Mouse (Mus musculus): ENCODE measurements around the gene Parn. TPM values are rescaled to one million over a fixed set of nuclear protein-coding genes. Genes with fewer than 3 reads are reported as not detected.

The Parn gene
- total and polyA plus RNA-seq, 3 experiments: 48.7 to 88.6 (median 62.6) TPM

GRCm38 (mm10) chr16:13671685-13672385, 3.9 kb upstream of the Parn start, which contains the start of the genes Bfar and 3110001I22Rik:
TSS of gene Bfar (plus strand) at chr16:13671858.
TSS of gene 3110001I22Rik (plus strand) at chr16:13671929.
- Histone ChIP-seq H3K36me3 (replicated peaks in 1 of 2; ENCODE audit: control insufficient read depth in 1 of 2, insufficient read depth in 1 of 2, low read length in 1 of 2) (peaks cover 6 to 26% of the 10 kb centered on the region in 2 experiments), H3K4me2 (ENCODE audit: insufficient read depth, low read depth, poor library complexity, severe bottlenecking) (peak within 1 kb of the TSS; percentile 92), H3K4me3 (replicated peaks in 1 of 3; ENCODE audit: low read depth in 2 of 3, low read length in 2 of 3, poor library complexity in 1 of 3) (peak within 1 kb of the TSS; percentile 65 to 86 (median 81)), H3K27me3 (replicated peaks) (no peaks in the 10 kb centered on the region), H3K9ac (ENCODE audit: insufficient read depth, low read depth) (peak within 1 kb of the TSS; percentile 86), H3K4me1 (ENCODE audit: control insufficient read depth in 1 of 2, insufficient read depth in 2 of 2) (peaks cover 0 to 40% of the 10 kb centered on the region in 2 experiments), H3K79me2 (replicated peaks; ENCODE audit: control insufficient read depth, extremely low read depth, insufficient read depth, poor library complexity, severe bottlenecking) (peaks cover 43% of the 10 kb centered on the region), H3K27ac (ENCODE audit: insufficient read depth, low read depth) (peak within 1 kb of the TSS; percentile 39), H3K9me3 (replicated peaks; ENCODE audit: low read length) (no peaks in the 10 kb centered on the region)
- in situ Hi-C loops (cut with MboI; ENCODE audit: low pct_ligation_motif_present, low pct_unique_long_range_greater_than_20kb, low sequenced_read_pairs) (no loop called here), dilution Hi-C loops (cut with MboI; ENCODE audit: extremely low pct_ligation_motif_present, extremely low pct_unique_long_range_greater_than_20kb, low sequenced_read_pairs) (no loop called here)
- DNase-seq (ENCODE audit: extremely low read depth): peak; percentile 97
- TF ChIP-seq MAX (IDR thresholded peaks at IDR 0.05; ENCODE audit: low read length): no peak; the same call in 1 of the 2 replicates
- peak; percentile 75 for TF ChIP-seq GABPA (IDR thresholded peaks at IDR 0.05; ENCODE audit: insufficient replicate concordance, low read depth, low read length)
- peak; percentile 96 for TF ChIP-seq ELF1 (IDR thresholded peaks at IDR 0.05; ENCODE audit: low read depth, low read length)
- TF ChIP-seq USF1 (IDR thresholded peaks at IDR 0.05; ENCODE audit: low read depth, low read length): no peak
- peak; percentile 97 for TF ChIP-seq POLR2A (IDR thresholded peaks at IDR 0.05; ENCODE audit: low read depth, low read length)
- TF ChIP-seq ZNF384 (IDR thresholded peaks at IDR 0.05; ENCODE audit: low read depth, low read length): no peak
- TF ChIP-seq ETS1 (conservative IDR thresholded peaks at IDR 0.05; ENCODE audit: low read depth, low read length): peak; percentile 30; the same call in 1 of the 2 replicates
- no peak for TF ChIP-seq MAFK (IDR thresholded peaks at IDR 0.05; ENCODE audit: insufficient replicate concordance, low read length)
- no peak for TF ChIP-seq CHD2 (IDR thresholded peaks at IDR 0.05; ENCODE audit: low read length)
- no peak for TF ChIP-seq JUND (conservative IDR thresholded peaks at IDR 0.05; ENCODE audit: low read depth, low read length)
- no peak for TF ChIP-seq SMC3 (IDR thresholded peaks at IDR 0.05; ENCODE audit: low read depth, low read length)
- peak; percentile 93 for TF ChIP-seq TCF12 (IDR thresholded peaks at IDR 0.05; ENCODE audit: low read depth, low read length)
- TF ChIP-seq EP300 (IDR thresholded peaks at IDR 0.05; ENCODE audit: low read length): no peak
- TF ChIP-seq BHLHE40 (IDR thresholded peaks at IDR 0.05; ENCODE audit: low read depth, low read length): 0 out of 2 replicates have a peak, but pooled peaks have one; percentile 48
- 0 out of 2 replicates have a peak, but pooled peaks have one; percentile 18 for TF ChIP-seq CHD1 (IDR thresholded peaks at IDR 0.05; ENCODE audit: low read depth, low read length)
- no peak for TF ChIP-seq JUN (IDR thresholded peaks at IDR 0.05; ENCODE audit: insufficient read depth, low read depth, low read length)
- peak; percentile 97 for TF ChIP-seq TBP (conservative IDR thresholded peaks at IDR 0.05; ENCODE audit: low read depth, low read length)
- peak; percentile 97 for TF ChIP-seq NRF1 (IDR thresholded peaks at IDR 0.05; ENCODE audit: low read depth, low read length)
- no peak for TF ChIP-seq CTCF (conservative IDR thresholded peaks at IDR 0.05 in 1 of 2, IDR thresholded peaks at IDR 0.05 in 1 of 2; ENCODE audit: low read depth in 2 of 2, low read length in 2 of 2)
- TF ChIP-seq ZC3H11A (IDR thresholded peaks at IDR 0.05; ENCODE audit: low read depth, low read length): no peak
- no peak; the same call in none of the 2 replicates for TF ChIP-seq MYC (IDR thresholded peaks at IDR 0.05; ENCODE audit: low read depth, low read length)
- no peak for TF ChIP-seq USF2 (conservative IDR thresholded peaks at IDR 0.05; ENCODE audit: low read depth, low read length)
- peak; percentile 73; the same call in 1 of the 2 replicates for TF ChIP-seq E2F4 (IDR thresholded peaks at IDR 0.05; ENCODE audit: insufficient replicate concordance, low read depth, low read length)
- peak; percentile 93 for TF ChIP-seq ZMIZ1 (IDR thresholded peaks at IDR 0.05; ENCODE audit: low read depth, low read length)
- TF ChIP-seq NELFE (IDR thresholded peaks at IDR 0.05; ENCODE audit: low read depth, low read length): peak; percentile 99
- peak; percentile 80 for TF ChIP-seq POLR2AphosphoS2 (IDR thresholded peaks at IDR 0.05; ENCODE audit: low read depth, low read length)
- peak; percentile 85; the same call in 1 of the 2 replicates for TF ChIP-seq KAT2A (IDR thresholded peaks at IDR 0.05; ENCODE audit: insufficient replicate concordance, low read length)
- TF ChIP-seq SIN3A (IDR thresholded peaks at IDR 0.05; ENCODE audit: low read length): peak; percentile 83
- no peak for TF ChIP-seq ZKSCAN1 (IDR thresholded peaks at IDR 0.05; ENCODE audit: borderline replicate concordance, low read depth, low read length)
- peak; percentile 93 for TF ChIP-seq HCFC1 (IDR thresholded peaks at IDR 0.05; ENCODE audit: low read depth, low read length)
- no peak; the same call in 1 of the 2 replicates for TF ChIP-seq MAZ (IDR thresholded peaks at IDR 0.05; ENCODE audit: low read depth, low read length)
- no peak for TF ChIP-seq PAX5 (IDR thresholded peaks at IDR 0.05; ENCODE audit: low read length)
- TF ChIP-seq MXI1 (IDR thresholded peaks at IDR 0.05; ENCODE audit: low read depth, low read length): peak; percentile 66; the same call in 1 of the 2 replicates
- no peak; the same call in 1 of the 2 replicates for TF ChIP-seq UBTF (IDR thresholded peaks at IDR 0.05; ENCODE audit: low read depth, low read length)
- no peak for TF ChIP-seq IRF4 (IDR thresholded peaks at IDR 0.05; ENCODE audit: low read depth, low read length)
- no peak for TF ChIP-seq RCOR1 (conservative IDR thresholded peaks at IDR 0.05; ENCODE audit: low read depth, low read length)
- peak; percentile 23; the same call in 1 of the 2 replicates for TF ChIP-seq MEF2A (IDR thresholded peaks at IDR 0.05; ENCODE audit: borderline replicate concordance, low read depth, low read length)
- TF ChIP-seq RAD21 (IDR thresholded peaks at IDR 0.05; ENCODE audit: low read depth, low read length): no peak
